Mouse (Mus musculus) neural tube, embryonic 15.5 days (tissue): Measurements from ENCODE around the gene Cyp4f37. TPM values are rescaled to one million over a fixed set of nuclear protein-coding genes. Genes with fewer than 3 reads are reported as not detected.

Source experiments
- polyA plus RNA-seq: library from polyadenylated mRNA; unstranded; fragments of >200 nt; fragmentation: Nextera tagmentation; extraction: Ambion mirVana; gene quantifications from 2 replicates; pipeline ENCODE4 v1.2.1, GENCODE M21; 2015

The Cyp4f37 gene
- polyA plus RNA-seq, 1 experiment from 2014 or later, result not detected

Other genes starting within 250 kb of the Cyp4f37 start
- 34.0 and 34.3 TPM in 2 replicates for gene Wiz, start 231.9 kb upstream of the Cyp4f37 start, polyA plus RNA-seq
- 0.55 and 11.3 TPM in 2 replicates for gene Rasal3, start 217.7 kb upstream of the Cyp4f37 start, polyA plus RNA-seq
- gene Pglyrp2, start 197.1 kb upstream of the Cyp4f37 start, polyA plus RNA-seq, result 4.0 TPM in 1 of 2 replicates, not detected in the other
- gene Cyp4f39, start 168.6 kb upstream of the Cyp4f37 start, polyA plus RNA-seq, result 0.65 and 0.74 TPM in 2 replicates
- gene Cyp4f17, start 115.3 kb upstream of the Cyp4f37 start, polyA plus RNA-seq, result 10.8 and 12.4 TPM in 2 replicates
- 19.1 and 19.4 TPM in 2 replicates for gene Cyp4f16, start 84.8 kb upstream of the Cyp4f37 start, polyA plus RNA-seq
- 0.10 and 1.3 TPM in 2 replicates for gene Cyp4f40, start 37.6 kb downstream of the Cyp4f37 start, polyA plus RNA-seq
- gene Cyp4f15, start 64.3 kb downstream of the Cyp4f37 start, polyA plus RNA-seq, result 1.4 and 1.5 TPM in 2 replicates
- 35.2 and 37.6 TPM in 2 replicates for gene Zfp871, start 167.0 kb downstream of the Cyp4f37 start, polyA plus RNA-seq
- 42.8 and 49.6 TPM in 2 replicates for gene Zfp811, start 188.6 kb downstream of the Cyp4f37 start, polyA plus RNA-seq
- 16.4 and 18.0 TPM in 2 replicates for gene Zfp799, start 209.0 kb downstream of the Cyp4f37 start, polyA plus RNA-seq